Mouse (Mus musculus): ENCODE data around the gene Olfr983. TPM values are rescaled to one million over a fixed set of nuclear protein-coding genes. Genes with fewer than 3 reads are reported as not detected.

Olfr983 gene
- polyA plus RNA-seq, 1 experiment from 2014 or later = not detected

DNA sequence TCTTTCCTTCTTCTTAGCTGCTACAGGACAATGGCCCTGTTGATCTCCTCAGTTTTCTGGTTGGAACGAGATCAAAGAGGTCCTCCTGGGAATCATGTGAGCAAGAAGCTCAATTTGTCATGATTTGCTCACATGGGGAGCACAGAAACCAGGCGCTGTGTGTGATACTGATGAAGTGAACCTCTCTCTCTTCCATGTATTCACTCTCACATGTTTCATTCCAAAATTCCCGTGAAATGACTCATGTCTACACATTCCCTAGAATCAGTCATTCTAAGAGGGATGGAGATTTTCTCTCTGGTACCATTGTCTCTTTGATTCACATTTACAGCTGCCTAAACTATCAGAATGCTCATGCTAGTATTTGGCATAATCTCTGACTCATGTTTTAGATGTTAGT lies 1.4 kb upstream of the Olfr983 start:
- 66% methylated on average over 3 of the region's 3 CpGs for whole genome bisulfite sequencing

DNA sequence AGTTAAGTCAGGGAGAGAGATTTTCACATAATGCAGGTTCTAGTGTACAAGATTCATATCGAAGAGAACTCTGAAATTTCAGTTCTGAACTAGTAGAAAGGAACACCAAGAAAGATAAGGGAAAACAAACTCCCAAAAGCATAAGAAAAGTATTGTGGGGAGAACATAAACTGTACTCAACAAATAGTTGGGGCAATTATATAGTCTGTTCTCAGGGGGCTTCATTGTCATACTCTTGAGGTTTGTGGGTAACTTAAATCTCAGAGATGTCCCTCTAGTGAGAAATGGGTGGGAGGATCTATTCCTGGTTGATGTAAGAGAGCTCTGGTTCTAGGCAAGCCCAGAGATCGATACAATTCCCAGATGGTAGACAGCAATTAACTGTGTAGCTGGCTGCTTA lies 19.9 kb downstream of the Olfr983 start, which contains the start of gene Olfr982:
Olfr982 (plus strand) TSS at position 301 of the 400 bp plus-strand sequence.
- Histone ChIP-seq H3K9ac (ENCODE audit: low read length) (no peak within 1 kb of the TSS), H3K27ac (ENCODE audit: low read depth, low read length) (no peak within 1 kb of the TSS), H3K27me3 (replicated peaks; ENCODE audit: control insufficient read depth, insufficient read depth, low read length) (no peaks in the 10 kb centered on the region), H3K4me2 (ENCODE audit: low read length) (no peak within 1 kb of the TSS), H3K4me3 (ENCODE audit: low read depth, low read length) (no peak within 1 kb of the TSS), H3K9me3 (replicated peaks; ENCODE audit: control insufficient read depth, low read length) (no peaks in the 10 kb centered on the region), H3K36me3 (ENCODE audit: control insufficient read depth, insufficient read depth, low read length) (no peaks in the 10 kb centered on the region), H3K4me1 (ENCODE audit: control insufficient read depth, insufficient read depth, low read length) (no peaks in the 10 kb centered on the region)
- 92% methylated on average over 2 of the region's 2 CpGs for WGBS
- ATAC-seq (no peak), DNase-seq (ENCODE audit: low spot score) (no peak)

More for the DNA sequence above, 1.4 kb upstream of the Olfr983 start:
- Histone ChIP-seq H3K9me3 (replicated peaks; ENCODE audit: control insufficient read depth, low read length) (no peaks in the 10 kb centered on the region), H3K9ac (ENCODE audit: low read length) (no peak overlapping the region), H3K27ac (ENCODE audit: low read depth, low read length) (no peak overlapping the region), H3K27me3 (replicated peaks; ENCODE audit: control insufficient read depth, insufficient read depth, low read length) (no peaks in the 10 kb centered on the region), H3K4me2 (ENCODE audit: low read length) (no peak overlapping the region), H3K4me3 (ENCODE audit: low read depth, low read length) (no peak overlapping the region), H3K4me1 (ENCODE audit: control insufficient read depth, insufficient read depth, low read length) (no peaks in the 10 kb centered on the region), H3K36me3 (ENCODE audit: control insufficient read depth, insufficient read depth, low read length) (no peaks in the 10 kb centered on the region)
- ATAC-seq = no peak
- DNase-seq (ENCODE audit: low spot score) = no peak

DNA sequence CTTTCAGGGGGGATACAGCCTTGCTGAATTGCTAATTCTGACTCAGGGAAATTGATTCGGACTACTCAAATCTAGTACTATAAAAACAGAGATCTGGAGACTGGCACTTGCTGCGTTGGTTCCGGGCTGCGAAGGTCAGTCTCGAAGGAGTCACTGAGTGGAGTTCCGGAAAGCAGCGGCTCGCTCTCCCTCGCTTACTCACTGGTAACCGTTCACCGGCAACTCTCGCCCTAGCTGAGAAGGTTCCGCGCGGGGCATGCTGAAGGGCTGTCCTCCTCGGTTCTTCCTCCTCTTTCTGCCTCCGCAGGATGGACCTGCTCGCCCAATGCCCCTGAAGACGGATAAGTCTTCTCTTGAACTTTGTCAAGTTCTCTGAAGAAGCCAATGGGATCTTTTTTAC lies 43.3 kb downstream of the Olfr983 start:
- DNase-seq (ENCODE audit: low spot score) (no peak), ATAC-seq (no peak)
- H3K36me3 ChIP-seq (ENCODE audit: control insufficient read depth, insufficient read depth, low read length) = no peaks in the 10 kb centered on the region
- H3K4me3 ChIP-seq (ENCODE audit: low read depth, low read length) = no peak overlapping the region
- no peak overlapping the region for H3K4me2 ChIP-seq (ENCODE audit: low read length)
- no peak overlapping the region for H3K9ac ChIP-seq (ENCODE audit: low read length)
- H3K27ac ChIP-seq (ENCODE audit: low read depth, low read length) = no peak overlapping the region
- no peaks in the 10 kb centered on the region for H3K27me3 ChIP-seq (replicated peaks; ENCODE audit: control insufficient read depth, insufficient read depth, low read length)
- no peaks in the 10 kb centered on the region for H3K9me3 ChIP-seq (replicated peaks; ENCODE audit: control insufficient read depth, low read length)
- H3K4me1 ChIP-seq (ENCODE audit: control insufficient read depth, insufficient read depth, low read length) = no peaks in the 10 kb centered on the region
- 95% methylated on average over 19 of the region's 19 CpGs for WGBS

Other genes with a start within 250 kb of the Olfr983 start
- gene Olfr972, start 227.2 kb downstream of the Olfr983 start, polyA plus RNA-seq (2014; fragmentation: Nextera tagmentation; extraction: Ambion mirVana) = not detected in 2 replicates
- gene Olfr229, start 186.3 kb downstream of the Olfr983 start, polyA plus RNA-seq (2014; fragmentation: Nextera tagmentation; extraction: Ambion mirVana) = not detected in 2 replicates
- gene Olfr974, start 156.1 kb downstream of the Olfr983 start, polyA plus RNA-seq (2014; fragmentation: Nextera tagmentation; extraction: Ambion mirVana) = not detected in 2 replicates
- not detected in 2 replicates for gene Olfr975, start 141.5 kb downstream of the Olfr983 start, polyA plus RNA-seq (2014; fragmentation: Nextera tagmentation; extraction: Ambion mirVana)
- gene Olfr976, start 132.5 kb downstream of the Olfr983 start, polyA plus RNA-seq (2014; fragmentation: Nextera tagmentation; extraction: Ambion mirVana) = not detected in 2 replicates
- gene Olfr978, start 101.5 kb downstream of the Olfr983 start, polyA plus RNA-seq (2014; fragmentation: Nextera tagmentation; extraction: Ambion mirVana) = not detected in 2 replicates
- not detected in 2 replicates for gene Olfr979, start 90.1 kb downstream of the Olfr983 start, polyA plus RNA-seq (2014; fragmentation: Nextera tagmentation; extraction: Ambion mirVana)
- gene Olfr980, start 84.0 kb downstream of the Olfr983 start, polyA plus RNA-seq (2014; fragmentation: Nextera tagmentation; extraction: Ambion mirVana) = not detected in 2 replicates
- not detected in 2 replicates for gene Olfr981, start 72.1 kb downstream of the Olfr983 start, polyA plus RNA-seq (2014; fragmentation: Nextera tagmentation; extraction: Ambion mirVana)
- not detected in 2 replicates for gene Olfr982, start 19.8 kb downstream of the Olfr983 start, polyA plus RNA-seq (2014; fragmentation: Nextera tagmentation; extraction: Ambion mirVana)
- not detected in 2 replicates for gene Olfr984, start 20.6 kb upstream of the Olfr983 start, polyA plus RNA-seq (2014; fragmentation: Nextera tagmentation; extraction: Ambion mirVana)
- gene Olfr985, start 36.6 kb upstream of the Olfr983 start, polyA plus RNA-seq (2014; fragmentation: Nextera tagmentation; extraction: Ambion mirVana) = not detected in 2 replicates
- not detected in 2 replicates for gene Tmem225, start 54.5 kb upstream of the Olfr983 start, polyA plus RNA-seq (2014; fragmentation: Nextera tagmentation; extraction: Ambion mirVana)
- not detected in 2 replicates for gene Olfr986, start 87.3 kb upstream of the Olfr983 start, polyA plus RNA-seq (2014; fragmentation: Nextera tagmentation; extraction: Ambion mirVana)
- 8.5 and 12.0 TPM in 2 replicates for gene Zfp202, start 98.7 kb upstream of the Olfr983 start, polyA plus RNA-seq (2014; fragmentation: Nextera tagmentation; extraction: Ambion mirVana)
- gene Scn3b, start 175.6 kb upstream of the Olfr983 start, polyA plus RNA-seq (2014; fragmentation: Nextera tagmentation; extraction: Ambion mirVana) = 88.6 and 107 TPM in 2 replicates

Data from forebrain, embryonic 14.5 days (tissue).